Mouse (Mus musculus): ENCODE measurements around the gene Slc25a42.

DNA sequence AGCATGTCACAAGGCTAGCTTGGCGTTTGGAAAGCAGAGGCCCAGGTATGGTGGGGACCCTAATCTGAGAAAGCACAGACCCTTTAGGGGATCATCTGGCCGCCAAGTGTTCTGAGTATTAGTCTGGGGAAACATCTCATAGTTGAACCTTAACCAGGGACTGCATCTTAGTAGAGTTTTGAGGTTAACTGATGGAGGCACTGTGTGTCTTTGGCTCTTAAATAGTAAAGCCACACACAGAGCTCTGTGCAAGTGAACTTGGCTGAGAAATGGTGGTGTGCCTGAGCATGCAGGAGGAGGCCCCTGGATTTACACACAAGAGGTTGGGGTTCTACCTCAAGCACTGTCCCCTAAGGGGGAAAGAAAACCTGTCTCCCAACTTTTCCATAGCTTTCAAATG is 33.9 kb downstream of the Slc25a42 start:
- no peak for TF ChIP-seq CTCF (IDR thresholded peaks at IDR 0.05; ENCODE audit: low read depth)
- no peak for TF ChIP-seq EP300 (IDR thresholded peaks at IDR 0.05; ENCODE audit: low read depth)

All from liver, embryonic 14.5 days (tissue).